Mouse (Mus musculus) spleen, adult 18-20 months (tissue): ENCODE data around the gene Prr36.

Source experiments
- DNase-seq, 2 experiments: peaks; one replicate each; pipeline ENCODE4 v3.0.0; 2022; ENCODE audit warnings: mixed read lengths in 2 of 2

Gene Prr36

GRCm38 (mm10) chr8:4239193-4239890 lies 22.1 kb upstream of the Prr36 start:
- DNase-seq, result no peak

GRCm38 (mm10) chr8:4238434-4239192 lies 21.4 kb upstream of the Prr36 start, which contains the start of the genes Map2k7 and Gm49320:
Map2k7 (plus strand) TSS chr8:4238740.
Gm49320 (plus strand) TSS chr8:4238865.
- DNase-seq, result peak; percentile 98 to 99

GRCm38 (mm10) chr8:4237814-4238433 lies 20.7 kb upstream of the Prr36 start:
- no peak for DNase-seq

DNA sequence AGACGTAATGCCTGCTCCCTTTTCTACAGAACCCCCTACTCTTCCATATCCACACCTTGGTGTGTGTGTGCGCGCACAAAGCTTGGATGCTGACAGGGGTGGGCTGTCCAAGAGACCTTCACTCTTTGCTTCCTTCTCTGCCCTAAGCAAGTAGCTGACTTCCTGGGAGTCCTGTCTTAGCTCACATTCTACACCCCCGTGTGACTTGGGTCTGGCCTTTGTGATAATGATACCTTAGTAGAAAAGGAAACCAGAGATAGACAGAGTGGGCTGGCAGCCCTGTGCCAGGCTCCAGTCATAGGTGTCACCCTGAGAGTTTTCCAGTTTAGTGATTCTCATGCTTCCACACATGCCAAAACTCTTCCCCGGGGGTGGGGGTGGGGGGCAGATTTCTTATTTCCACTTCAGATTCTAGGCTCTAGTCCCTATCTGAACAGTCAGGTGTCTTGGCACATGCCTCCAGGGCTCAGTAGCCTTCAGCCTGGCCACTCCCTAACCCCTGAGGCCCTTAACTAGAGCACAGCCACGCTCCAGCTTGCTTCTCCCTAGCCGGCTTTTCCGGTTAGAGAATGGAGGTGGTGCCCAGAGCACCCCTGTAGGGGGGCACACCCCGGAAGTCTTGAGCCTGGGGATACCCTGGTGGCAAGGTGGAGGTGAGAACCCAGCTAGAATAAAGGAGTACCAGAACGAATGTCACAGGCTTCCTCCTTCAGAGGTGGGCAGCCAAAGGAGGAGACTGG lies 13.5 kb upstream of the Prr36 start:
- DNase-seq, result no peak

DNA sequence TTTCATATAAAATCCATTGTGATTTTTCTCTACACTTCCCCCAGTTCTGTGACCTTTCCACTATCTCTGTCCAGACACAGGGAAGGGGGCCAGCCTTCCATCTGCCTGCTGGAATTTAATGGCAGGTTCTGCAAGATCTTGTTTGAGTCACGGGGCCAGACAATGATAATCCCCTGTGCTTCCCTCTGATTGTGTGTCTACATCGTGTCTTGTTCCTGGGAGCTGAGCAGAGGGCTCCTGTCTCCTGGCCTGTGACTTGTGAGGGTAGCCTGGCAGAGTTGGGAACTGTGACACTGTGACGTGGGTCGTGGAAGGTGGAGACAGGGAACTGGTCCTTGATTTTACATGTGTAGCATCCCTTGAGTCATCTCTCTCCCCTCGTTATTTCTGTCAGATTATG lies 12.5 kb upstream of the Prr36 start:
- DNase-seq, result no peak

- no peak for DNase-seq
Measured at GRCm38 (mm10) chr8:4227919-4228318, 10.7 kb upstream of the Prr36 start.

DNA sequence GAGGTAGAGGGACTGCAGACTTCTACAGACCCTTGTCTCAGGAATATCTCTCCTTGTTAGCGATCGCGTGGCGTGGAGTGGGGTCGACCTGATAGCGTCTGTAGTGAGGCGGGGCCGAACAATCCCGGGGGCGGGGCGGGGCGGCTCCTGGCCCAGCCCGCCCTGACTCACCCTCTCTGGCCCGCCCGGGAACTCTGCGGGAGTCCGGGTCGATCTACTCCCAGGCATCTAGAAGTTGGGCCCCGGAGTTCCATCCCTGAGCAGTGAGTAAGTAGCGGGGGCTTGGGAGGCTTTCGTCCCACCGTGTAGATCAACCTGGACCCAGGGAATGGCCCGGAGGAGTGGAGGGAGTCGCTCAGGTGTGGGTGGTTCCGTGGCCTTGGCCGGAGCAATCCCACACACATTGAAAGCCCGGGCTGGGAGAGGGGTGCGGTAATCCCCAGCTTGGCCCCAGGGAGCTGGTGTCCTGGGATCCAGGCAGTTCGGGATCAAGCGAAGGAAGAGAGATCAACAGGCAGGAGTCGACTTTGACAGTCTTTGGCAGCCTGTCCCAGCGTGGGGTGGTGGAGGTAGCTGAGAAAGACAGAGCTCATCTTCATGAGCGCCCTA lies 9.6 kb upstream of the Prr36 start, which contains the start of gene Lrrc8e:
Lrrc8e (plus strand) TSS at position 89 of the 609 bp plus-strand sequence.
- no peak for DNase-seq

DNA sequence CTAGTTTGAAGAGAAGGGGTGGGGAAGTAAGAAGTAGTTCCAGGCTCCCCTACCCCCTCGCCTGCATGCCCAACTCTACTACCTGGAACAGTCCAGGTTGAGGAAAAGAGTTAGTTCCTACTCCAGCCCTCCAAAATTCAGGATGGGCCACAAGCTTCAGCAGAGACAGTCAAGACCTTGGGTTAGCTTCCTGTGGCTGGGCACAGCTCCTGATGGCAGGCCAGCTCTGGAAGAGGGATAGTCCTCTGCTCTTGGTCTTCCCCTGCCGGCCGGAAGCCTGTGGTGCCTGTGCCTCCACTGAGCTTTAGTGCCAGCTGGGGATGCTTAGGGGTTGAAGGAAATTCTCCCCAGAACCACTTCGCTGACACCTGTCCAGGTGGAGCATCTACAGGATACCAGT lies 9.1 kb upstream of the Prr36 start:
- no peak for DNase-seq

DNA sequence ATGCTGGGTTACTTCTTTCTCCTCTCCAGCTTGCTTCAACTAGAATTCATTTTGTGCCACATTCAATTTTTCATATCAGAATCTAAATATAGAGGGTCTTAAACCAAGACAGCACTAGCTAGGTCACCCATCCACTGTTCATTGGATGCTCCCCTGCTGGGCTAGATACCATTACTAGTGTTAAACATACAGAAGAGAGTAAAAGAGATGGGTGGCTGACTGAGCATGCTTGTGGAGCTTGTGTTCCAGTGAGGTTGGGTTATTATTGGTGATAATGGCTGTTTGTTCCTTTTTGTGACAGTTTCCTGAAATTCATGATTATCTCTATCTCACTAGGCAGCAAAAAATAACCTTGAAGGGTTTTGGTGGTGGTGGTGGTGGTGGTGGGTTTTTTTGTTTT lies 4.8 kb upstream of the Prr36 start:
- DNase-seq, result no peak

GRCm38 (mm10) chr8:4219617-4220016 lies 2.4 kb upstream of the Prr36 start:
- DNase-seq, result no peak

- DNase-seq, result no peak
Measured at GRCm38 (mm10) chr8:4216296-4216695, 963 bp downstream of the Prr36 start.

DNA sequence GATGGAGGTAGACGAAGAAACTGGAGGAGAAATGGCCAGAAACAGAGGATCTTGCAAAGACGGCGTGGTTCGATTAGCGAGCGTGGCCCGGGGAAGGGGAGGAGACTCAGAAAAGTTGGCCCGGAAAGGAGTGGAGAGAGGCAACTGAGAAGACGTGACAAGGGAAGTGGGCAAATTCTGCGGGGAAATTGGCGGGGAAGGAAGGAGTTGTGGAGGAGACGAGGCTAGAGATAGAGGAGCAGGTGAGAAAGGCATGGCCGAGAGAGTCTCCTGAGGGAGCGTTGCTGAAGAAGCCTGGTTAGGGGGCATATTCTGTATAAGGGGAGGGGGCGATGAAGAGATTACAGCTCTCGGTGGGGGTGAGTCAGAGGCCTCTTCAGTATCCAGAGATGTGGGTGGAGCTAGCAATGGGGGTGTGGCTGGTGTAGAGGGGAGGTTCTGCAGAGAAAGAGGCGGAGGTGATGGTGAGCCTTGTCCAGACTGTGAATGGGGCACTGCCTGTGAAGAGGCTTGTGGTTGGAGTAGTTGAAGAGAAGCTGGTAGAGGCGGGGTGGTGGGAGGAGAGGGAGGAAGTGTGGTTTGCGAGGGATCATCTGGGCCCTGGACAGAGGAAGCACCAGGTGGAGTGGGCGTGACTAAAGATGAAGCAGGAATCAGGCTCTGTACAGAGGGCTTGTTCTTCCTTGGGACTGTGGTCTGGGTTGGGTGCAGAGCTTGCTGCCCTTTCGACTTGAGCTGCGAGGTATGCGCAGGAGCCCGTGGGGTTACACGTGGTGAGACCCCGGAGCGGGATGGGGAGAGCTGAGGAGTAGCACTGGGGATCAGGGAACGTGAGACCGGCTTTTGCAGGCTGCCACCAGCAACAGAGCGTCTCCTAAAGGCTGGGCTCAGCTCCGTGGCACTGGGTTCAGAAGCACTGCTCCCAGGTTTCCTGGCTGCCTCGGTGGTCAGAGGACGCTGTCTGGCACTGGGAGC lies 3.0 kb downstream of the Prr36 start:
- peak; percentile 48 to 64 for DNase-seq

DNA sequence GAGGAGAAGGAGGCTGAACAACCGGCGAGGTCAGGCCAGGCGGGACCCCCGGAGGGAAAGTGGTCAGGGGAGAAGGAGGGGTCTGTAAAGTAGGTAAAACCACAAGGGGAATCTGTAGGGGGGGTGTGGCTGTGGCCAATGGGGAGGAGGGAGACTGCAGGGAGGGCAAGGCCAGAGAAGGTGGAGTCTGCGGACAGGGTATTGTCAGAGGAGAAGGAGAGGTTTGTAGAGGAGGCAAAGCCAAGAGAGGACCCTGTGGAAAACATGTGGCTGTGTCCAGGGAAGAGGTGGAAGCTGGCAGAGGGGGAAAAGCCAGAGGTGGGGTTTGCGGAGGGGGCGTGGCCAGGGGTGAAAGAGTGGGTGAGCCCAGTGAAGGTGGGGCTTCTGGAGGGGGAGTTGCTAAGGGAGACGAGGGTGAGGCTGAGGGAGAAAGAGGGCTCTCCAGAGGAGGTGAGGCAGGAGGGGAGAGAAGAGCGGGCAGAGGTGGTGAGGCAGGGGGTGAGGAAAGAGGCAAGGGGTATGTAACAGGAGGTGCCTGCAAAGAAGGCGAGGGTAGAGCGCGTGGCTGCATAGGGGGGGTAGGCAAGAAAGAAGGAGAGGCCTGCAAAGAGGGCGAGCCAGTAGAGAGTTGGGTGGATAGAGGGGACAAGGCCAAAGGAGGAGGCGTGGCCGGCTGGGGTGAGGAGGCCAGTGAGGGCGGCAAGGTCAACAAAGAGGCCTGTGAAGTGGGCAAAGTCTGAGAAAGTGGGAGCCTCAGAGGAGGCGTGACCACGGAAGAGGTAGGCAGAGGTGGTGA lies 3.9 kb downstream of the Prr36 start:
- DNase-seq, result peak; percentile 42 to 49

- DNase-seq, result peak in 1 of 2 experiments; percentile 26
Measured at GRCm38 (mm10) chr8:4212809-4213209, 4.5 kb downstream of the Prr36 start.

DNA sequence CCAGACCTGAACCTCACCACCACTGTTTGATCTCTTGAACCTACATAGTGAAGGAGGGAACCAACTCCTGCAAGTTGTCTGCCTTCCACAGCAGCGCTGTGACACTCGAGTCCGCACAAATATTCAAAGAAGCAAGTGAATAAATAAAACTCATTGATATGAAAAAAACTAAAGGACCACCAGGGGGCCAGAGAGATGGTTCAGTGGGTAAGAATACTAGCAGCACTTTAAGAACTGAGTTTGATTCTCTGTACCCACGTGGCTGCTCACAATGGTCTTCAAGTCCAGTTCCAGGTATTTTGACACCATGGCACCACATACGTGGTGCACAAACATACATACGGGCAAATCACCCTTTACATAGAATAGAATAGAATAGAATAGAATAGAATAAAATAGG lies 6.2 kb downstream of the Prr36 start:
- no peak for DNase-seq

DNA sequence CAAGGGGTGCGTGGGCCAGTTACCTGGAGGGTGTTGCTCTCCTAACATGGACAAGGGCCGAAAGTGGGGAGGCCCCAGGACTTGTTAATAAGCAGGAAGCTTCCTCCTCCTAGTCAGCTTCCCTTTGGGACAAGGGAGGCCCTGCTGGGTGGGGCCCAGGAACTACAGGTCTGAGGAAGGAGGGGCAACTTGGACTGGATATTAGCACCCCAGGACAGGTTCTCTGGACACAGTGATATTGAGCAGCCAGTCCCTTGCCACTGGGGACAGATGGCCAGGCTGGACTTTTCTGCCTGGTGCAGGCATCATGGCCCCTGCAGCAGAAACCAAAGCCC lies 10.3 kb downstream of the Prr36 start:
- no peak for DNase-seq

DNA sequence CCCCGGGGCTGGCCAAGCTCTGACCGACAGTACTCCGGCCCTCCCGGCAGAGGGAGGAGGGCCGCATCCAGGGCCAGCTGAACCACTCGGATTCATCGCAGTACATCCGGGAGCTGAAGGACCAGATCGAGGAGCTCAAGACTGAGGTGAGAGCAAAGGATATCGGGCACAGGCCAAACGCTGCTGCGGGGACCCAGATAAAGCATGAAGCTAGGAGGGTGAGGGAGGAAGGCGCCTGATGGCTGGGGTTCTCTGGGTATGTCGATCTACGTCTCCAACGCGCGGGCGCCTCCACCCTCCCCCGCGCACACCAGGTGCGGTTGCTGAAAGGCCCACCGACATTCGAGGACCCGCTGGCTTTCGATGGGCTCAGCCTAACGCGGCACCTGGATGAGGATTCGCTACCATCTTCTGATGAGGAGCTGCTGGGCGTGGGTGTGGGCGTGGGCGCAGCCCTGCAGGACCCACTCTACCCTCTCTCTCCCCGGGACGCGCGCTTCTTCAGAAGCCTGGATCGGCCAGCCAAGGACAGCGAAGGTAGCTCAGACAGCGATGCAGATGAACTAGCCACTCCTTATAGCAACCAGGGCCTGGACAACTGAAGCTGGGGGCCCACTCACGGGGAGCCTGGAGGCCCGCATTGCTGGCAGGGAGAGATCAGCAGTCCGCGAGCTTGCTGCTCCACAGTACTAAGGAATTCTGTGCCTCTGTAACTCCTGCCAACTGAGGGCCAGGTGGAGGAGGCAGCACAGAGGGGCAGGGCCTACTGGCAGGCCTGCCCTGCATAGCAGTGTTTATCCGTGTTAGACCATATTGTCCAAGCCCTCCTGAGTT lies 10.9 kb downstream of the Prr36 start:
- no peak for DNase-seq

DNA sequence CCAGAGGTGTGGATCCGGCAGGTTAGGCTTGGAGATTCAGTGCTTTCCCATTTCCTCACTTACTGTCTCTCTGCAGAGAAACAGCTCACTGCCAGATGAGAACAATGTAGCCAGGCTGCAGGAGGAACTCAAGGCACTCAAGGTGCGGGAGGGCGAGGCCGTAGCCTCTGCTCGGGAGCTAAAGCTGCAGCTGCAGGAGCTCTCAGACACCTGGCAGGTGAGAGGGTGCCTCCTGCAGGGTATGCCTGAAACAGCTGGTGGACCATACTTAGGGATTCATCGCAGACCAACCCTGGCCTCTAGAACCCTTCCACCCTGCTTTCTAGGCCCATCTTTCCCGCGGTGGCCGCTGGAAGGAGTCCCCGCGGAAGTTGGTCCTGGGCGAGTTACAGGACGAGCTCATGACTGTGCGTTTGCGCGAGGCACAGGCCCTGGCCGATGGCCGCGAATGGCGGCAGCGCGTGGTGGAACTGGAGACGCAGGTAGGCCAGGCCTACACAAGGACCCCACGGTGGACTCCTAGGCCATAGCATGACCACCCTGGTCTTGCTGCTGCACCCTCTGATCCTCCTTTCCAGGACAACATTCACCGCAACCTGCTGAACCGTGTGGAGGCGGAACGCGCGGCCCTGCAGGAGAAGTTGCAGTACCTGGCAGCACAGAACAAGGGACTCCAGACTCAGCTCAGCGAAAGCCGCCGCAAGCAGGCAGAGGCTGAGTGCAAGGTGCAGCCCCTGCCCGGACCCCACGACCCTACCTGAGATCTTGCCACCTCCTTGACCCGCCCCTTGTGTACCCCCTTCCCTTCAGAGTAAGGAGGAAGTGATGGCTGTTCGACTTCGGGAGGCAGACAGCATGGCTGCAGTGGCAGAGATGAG lies 11.8 kb downstream of the Prr36 start:
- DNase-seq, result no peak

GRCm38 (mm10) chr8:4201321-4201720 lies 15.9 kb downstream of the Prr36 start:
- no peak for DNase-seq
